Mouse (Mus musculus) midbrain, embryonic 15.5 days (tissue): ENCODE results near the gene Rala. TPM values are rescaled to one million over a fixed set of nuclear protein-coding genes. Genes with fewer than 3 reads are reported as not detected.

Experiments used
- polyA plus RNA-seq: library from polyadenylated mRNA; unstranded; fragments of >200 nt; fragmentation: Nextera tagmentation; extraction: Ambion mirVana; gene quantifications from 2 replicates; pipeline ENCODE4 v1.2.1, GENCODE M21; 2015

Gene Rala
- polyA plus RNA-seq, 1 experiment from 2014 or later: 199 TPM

Other genes starting within 250 kb of the Rala start
- gene Mplkip, start 249.0 kb downstream of the Rala start, polyA plus RNA-seq: 36.4 and 40.4 TPM in 2 replicates
- gene Sugct, start 248.7 kb downstream of the Rala start, polyA plus RNA-seq: 3.1 and 3.3 TPM in 2 replicates
- gene Cdk13, start 139.1 kb downstream of the Rala start, polyA plus RNA-seq: 17.7 and 19.4 TPM in 2 replicates
- gene Yae1d1, start 49.1 kb upstream of the Rala start, polyA plus RNA-seq: 83.0 and 84.4 TPM in 2 replicates